Mouse (Mus musculus) heart, adult 2 months (tissue): ENCODE data around the gene Barx1.

Experiments used
- CTCF ChIP-seq: fragments of 200-600 bp; IDR thresholded peaks from 2 replicates; pipeline ENCODE4 v1.8.1; 2022; ENCODE audit warnings: antibody characterized with exemption, mild to moderate bottlenecking, moderate library complexity
- POLR2A ChIP-seq: fragments of 200-500 bp; IDR thresholded peaks from 2 replicates; pipeline ENCODE4 v1.6.1; 2011; ENCODE audit warnings: mild to moderate bottlenecking, low read depth, low read length, control low read depth; ENCODE audit not compliant: insufficient read depth

- TF ChIP-seq CTCF (no peak), POLR2A (no peak)
Measured at GRCm38 (mm10) chr13:48657791-48658190, 5.0 kb upstream of the Barx1 start.
